Comparison of ENCODE assay signal across 8 mouse cellular contexts in the genomic region with DNA sequence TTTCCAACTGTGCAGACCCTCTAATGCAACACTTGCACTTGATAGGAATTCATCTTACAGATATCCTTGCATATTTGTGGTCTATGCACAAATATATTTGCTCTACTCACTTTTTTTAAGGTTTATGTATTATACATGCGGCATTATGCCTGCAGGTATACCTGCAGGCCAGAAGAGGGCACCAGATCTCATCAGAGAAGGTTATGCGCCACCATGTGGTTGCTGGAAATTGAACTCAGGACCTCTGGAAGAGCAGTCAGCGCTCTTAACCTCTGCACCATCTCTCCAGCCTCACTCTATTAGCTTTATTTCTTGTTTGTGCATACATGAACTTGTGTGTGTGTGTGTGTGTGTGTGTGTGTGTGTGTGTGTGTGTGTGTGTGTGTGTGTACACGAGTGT. TPM values are rescaled to one million over a fixed set of nuclear protein-coding genes. Genes with fewer than 3 reads are reported as not detected.
DNase-seq lines count a peak whose midpoint lies in the region; ATAC-seq and TF ChIP-seq lines count a peak whose summit lies in the region.

No protein-coding gene starts in this region.

- no peaks in the 10 kb centered on the region for H3K27me3 ChIP-seq in cerebellum, adult 2 months (ENCODE audit: control insufficient read depth, insufficient read depth, low read length)
- H3K27me3 ChIP-seq in midbrain, embryonic 11.5 days (ENCODE audit: control insufficient read depth, insufficient read depth, low read length) = no peaks in the 10 kb centered on the region
- H3K27me3 ChIP-seq in midbrain, embryonic 13.5 days = no peaks in the 10 kb centered on the region

- no peaks in the 10 kb centered on the region for H3K4me1 ChIP-seq in cerebellum, adult 2 months (ENCODE audit: control insufficient read depth, insufficient read depth, low read length)
- no peaks in the 10 kb centered on the region for H3K4me1 ChIP-seq in midbrain, embryonic 11.5 days (ENCODE audit: control insufficient read depth, insufficient read depth, low read length)
- no peaks in the 10 kb centered on the region for H3K4me1 ChIP-seq in midbrain, embryonic 13.5 days (replicated peaks)

- H3K9ac ChIP-seq in midbrain, embryonic 11.5 days (ENCODE audit: low read length) = no peak overlapping the region
- no peak overlapping the region for H3K9ac ChIP-seq in midbrain, embryonic 13.5 days (replicated peaks)

- H3K4me3 ChIP-seq in cerebellum, adult 2 months (replicated peaks; ENCODE audit: insufficient read depth, low read depth, low read length) = no peak overlapping the region
- H3K4me3 ChIP-seq in midbrain, embryonic 11.5 days (ENCODE audit: low read depth, low read length) = no peak overlapping the region
- no peak overlapping the region for H3K4me3 ChIP-seq in midbrain, embryonic 13.5 days (replicated peaks)

- TF ChIP-seq CTCF in cerebellum, adult 2 months (IDR thresholded peaks at IDR 0.05; ENCODE audit: borderline replicate concordance, insufficient read depth, low read depth, low read length) = peak; percentile 47; the same call in 1 of the 2 replicates

- no peaks in the 10 kb centered on the region for H3K36me3 ChIP-seq in midbrain, embryonic 11.5 days (ENCODE audit: control insufficient read depth, insufficient read depth, low read length)
- no peaks in the 10 kb centered on the region for H3K36me3 ChIP-seq in midbrain, embryonic 13.5 days

- DNase-seq in cerebellum, adult 2 months = no peak
- no peak for DNase-seq in cerebellum, adult 9-11 months
- DNase-seq in midbrain, embryonic 11.5 days (ENCODE audit: low spot score, missing footprints) = peak; percentile 84
- DNase-seq in embryo, embryonic 10.5 days (ENCODE audit: low spot score) = peak; percentile 68
- peak; percentile 34 for DNase-seq in lung, postnatal 25 days (ENCODE audit: low spot score)
- DNase-seq in thymus, postnatal 4 days = peak; percentile 83
- DNase-seq in urinary bladder, postnatal 36 days (ENCODE audit: low spot score in 2 of 2) = no peak

- no peak for ATAC-seq in midbrain, embryonic 11.5 days (ENCODE audit: low FRiP score)
- no peak for ATAC-seq in midbrain, embryonic 13.5 days

- WGBS in cerebellum, adult 2 months = 47% methylated on average over 4 of the region's 4 CpGs
- WGBS in midbrain, embryonic 11.5 days = 31% methylated on average over 4 of the region's 4 CpGs
- WGBS in midbrain, embryonic 13.5 days = 29% methylated on average over 4 of the region's 4 CpGs

- no peak for TF ChIP-seq POLR2A in cerebellum, adult 2 months (IDR thresholded peaks at IDR 0.05; ENCODE audit: borderline replicate concordance, insufficient read depth, low read length)

- no peak overlapping the region for H3K27ac ChIP-seq in cerebellum, adult 2 months (ENCODE audit: insufficient read depth, low read length)
- no peak overlapping the region for H3K27ac ChIP-seq in midbrain, embryonic 11.5 days (ENCODE audit: low read depth, low read length)
- no peak overlapping the region for H3K27ac ChIP-seq in midbrain, embryonic 13.5 days

- H3K4me2 ChIP-seq in midbrain, embryonic 11.5 days = no peak overlapping the region
- H3K4me2 ChIP-seq in midbrain, embryonic 13.5 days (replicated peaks) = no peak overlapping the region

- H3K9me3 ChIP-seq in midbrain, embryonic 11.5 days (ENCODE audit: control insufficient read depth, low read length) = no peaks in the 10 kb centered on the region
- H3K9me3 ChIP-seq in midbrain, embryonic 13.5 days = no peaks in the 10 kb centered on the region

RNA-seq across cellular contexts. Expression of a gene that starts 9.9 kb away (rescaled TPM):
- polyA plus RNA-seq in cerebellum, adult 2 months (2012; rRNA removed) = 10.1 and 11.1 TPM in 2 replicates
- polyA plus RNA-seq in midbrain, embryonic 11.5 days (2014; fragmentation: Nextera tagmentation; extraction: Ambion mirVana) = 37.1 and 38.1 TPM in 2 replicates
- polyA plus RNA-seq in midbrain, embryonic 13.5 days (2015; fragmentation: Nextera tagmentation; extraction: Ambion mirVana) = 19.5 and 22.2 TPM in 2 replicates

RNA-seq across cellular contexts. Expression of a gene that starts 29.3 kb away (rescaled TPM):
- polyA plus RNA-seq in cerebellum, adult 2 months (2012; rRNA removed) = 18.4 and 18.9 TPM in 2 replicates
- polyA plus RNA-seq in midbrain, embryonic 11.5 days (2014; fragmentation: Nextera tagmentation; extraction: Ambion mirVana) = 4.6 and 5.8 TPM in 2 replicates
- polyA plus RNA-seq in midbrain, embryonic 13.5 days (2015; fragmentation: Nextera tagmentation; extraction: Ambion mirVana) = 6.9 and 8.3 TPM in 2 replicates

RNA-seq across cellular contexts. Expression of a gene that starts 29.6 kb away (rescaled TPM):
- polyA plus RNA-seq in cerebellum, adult 2 months (2012; rRNA removed) = 19.1 and 21.7 TPM in 2 replicates
- 2.5 and 2.9 TPM in 2 replicates for polyA plus RNA-seq in midbrain, embryonic 11.5 days (2014; fragmentation: Nextera tagmentation; extraction: Ambion mirVana)
- polyA plus RNA-seq in midbrain, embryonic 13.5 days (2015; fragmentation: Nextera tagmentation; extraction: Ambion mirVana) = 2.6 and 2.8 TPM in 2 replicates

RNA-seq across cellular contexts. Expression of a gene that starts 38.3 kb away (rescaled TPM):
- 376 and 378 TPM in 2 replicates for polyA plus RNA-seq in cerebellum, adult 2 months (2012; rRNA removed)
- polyA plus RNA-seq in midbrain, embryonic 11.5 days (2014; fragmentation: Nextera tagmentation; extraction: Ambion mirVana) = 371 and 375 TPM in 2 replicates
- polyA plus RNA-seq in midbrain, embryonic 13.5 days (2015; fragmentation: Nextera tagmentation; extraction: Ambion mirVana) = 395 and 403 TPM in 2 replicates

RNA-seq across cellular contexts. Expression of a gene that starts 56.1 kb away (rescaled TPM):
- polyA plus RNA-seq in cerebellum, adult 2 months (2012; rRNA removed) = 93.2 and 101 TPM in 2 replicates
- 0.12 TPM in 1 of 2 replicates, not detected in the other for polyA plus RNA-seq in midbrain, embryonic 11.5 days (2014; fragmentation: Nextera tagmentation; extraction: Ambion mirVana)
- 0.81 and 0.89 TPM in 2 replicates for polyA plus RNA-seq in midbrain, embryonic 13.5 days (2015; fragmentation: Nextera tagmentation; extraction: Ambion mirVana)

Comparison
In these comparisons a context has a peak if more than half of its experiments do, and no peak if none do; other contexts are left out.
1. DNase-seq: peak in midbrain, embryonic 11.5 days (single experiment), embryo, embryonic 10.5 days (single experiment), lung, postnatal 25 days (single experiment) and thymus, postnatal 4 days (single experiment); none in cerebellum, adult 2 months (0 of 2), cerebellum, adult 9-11 months (single experiment) and urinary bladder, postnatal 36 days (0 of 2).